8 mouse cellular contexts compared by ENCODE assay signal in the genomic region with DNA sequence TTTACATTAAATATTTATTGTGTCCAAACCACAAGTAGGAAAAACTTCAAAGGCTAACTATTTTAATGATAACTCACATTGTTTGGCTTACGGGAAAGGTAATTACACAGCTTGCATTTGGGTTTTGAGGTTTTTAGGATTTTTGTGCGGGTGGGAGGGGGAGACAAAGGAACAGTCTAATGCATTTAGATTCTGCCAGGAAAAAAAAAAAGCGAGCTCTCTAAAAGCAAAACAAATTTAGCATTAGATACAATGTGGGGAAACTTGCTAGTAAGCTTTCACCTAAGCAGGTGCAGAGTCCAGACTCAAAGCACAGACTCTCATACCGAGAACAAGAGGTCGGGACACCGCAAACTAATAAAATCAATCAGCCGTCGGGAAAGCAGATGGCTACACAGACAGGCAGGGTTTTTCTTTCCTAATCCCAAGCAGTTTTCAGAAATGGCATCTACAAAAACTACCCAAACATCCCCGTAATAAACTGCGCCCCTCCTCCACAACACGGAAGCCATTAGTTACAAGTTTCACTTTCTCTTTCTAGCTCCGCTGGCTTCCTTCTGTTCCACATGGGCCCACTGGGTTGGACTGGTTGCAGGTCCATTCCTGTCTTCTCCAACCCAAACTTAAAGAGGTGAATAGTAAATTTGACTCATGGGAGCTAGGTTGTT. TPM values are rescaled to one million over a fixed set of nuclear protein-coding genes. Genes with fewer than 3 reads are reported as not detected.
DNase-seq lines count a peak whose midpoint lies in the region; ATAC-seq and TF ChIP-seq lines count a peak whose summit lies in the region.

No protein-coding gene starts in this region.

- no peaks in the 10 kb centered on the region for H3K9me3 ChIP-seq in heart, embryonic 16.5 days (replicated peaks; ENCODE audit: control insufficient read depth, low read length)
- H3K9me3 ChIP-seq in liver, embryonic 12.5 days (replicated peaks): no peaks in the 10 kb centered on the region
- no peaks in the 10 kb centered on the region for H3K9me3 ChIP-seq in hindbrain, embryonic 13.5 days

- H3K36me3 ChIP-seq in heart, embryonic 16.5 days (ENCODE audit: control insufficient read depth, insufficient read depth): no peaks in the 10 kb centered on the region
- H3K36me3 ChIP-seq in liver, embryonic 12.5 days: peaks cover 16% of the 10 kb centered on the region
- H3K36me3 ChIP-seq in hindbrain, embryonic 13.5 days: no peaks in the 10 kb centered on the region

- CTCF ChIA-PET in Patski (lab: Charles Lee): interaction anchor here (1.0 to 1.4 kb wide), 2 partner anchors 10 to 14 kb away, joined by 3 to 4 read pairs; no protein-coding TSS in a partner anchor

- no peaks in the 10 kb centered on the region for H3K27me3 ChIP-seq in Patski
- no peaks in the 10 kb centered on the region for H3K27me3 ChIP-seq in heart, embryonic 16.5 days (ENCODE audit: control insufficient read depth, insufficient read depth, low read length)
- no peaks in the 10 kb centered on the region for H3K27me3 ChIP-seq in liver, embryonic 12.5 days (replicated peaks)
- H3K27me3 ChIP-seq in hindbrain, embryonic 13.5 days: no peaks in the 10 kb centered on the region

- peak overlapping the region; percentile 50 for H3K4me2 ChIP-seq in heart, embryonic 16.5 days (ENCODE audit: low read depth, low read length)
- peak overlapping the region; percentile 66 for H3K4me2 ChIP-seq in liver, embryonic 12.5 days
- H3K4me2 ChIP-seq in hindbrain, embryonic 13.5 days: no peak overlapping the region

- intact Hi-C loops in heart, postnatal 25 days (cut with DNase I): no loop called here

- peak overlapping the region; percentile 50 for H3K27ac ChIP-seq in heart, embryonic 16.5 days (ENCODE audit: low read length)
- H3K27ac ChIP-seq in liver, embryonic 12.5 days: peak overlapping the region; percentile 61
- no peak overlapping the region for H3K27ac ChIP-seq in hindbrain, embryonic 13.5 days

- in situ Hi-C loops in Patski (cut with MboI; ENCODE audit: low pct_unique_long_range_greater_than_20kb): no loop called here

- peak overlapping the region; percentile 11; the same call in 1 of the 2 replicates for H3K9ac ChIP-seq in heart, embryonic 16.5 days (ENCODE audit: low read length)
- peak overlapping the region; percentile 58 for H3K9ac ChIP-seq in liver, embryonic 12.5 days
- no peak overlapping the region for H3K9ac ChIP-seq in hindbrain, embryonic 13.5 days

- H3K4me1 ChIP-seq in heart, embryonic 16.5 days (ENCODE audit: control insufficient read depth, insufficient read depth, low read length): peaks cover 14% of the 10 kb centered on the region
- peaks cover 68% of the 10 kb centered on the region for H3K4me1 ChIP-seq in liver, embryonic 12.5 days
- peaks cover 10% of the 10 kb centered on the region; the same call in 1 of the 2 replicates for H3K4me1 ChIP-seq in hindbrain, embryonic 13.5 days (replicated peaks)

- POLR2A ChIA-PET in Patski (lab: Charles Lee): interaction anchor here (0.7 to 1.6 kb wide), 5 partner anchors 10 to 362 kb away, joined by 3 to 4 read pairs (median 3); no protein-coding TSS in a partner anchor

- H3K4me3 ChIP-seq in heart, embryonic 16.5 days (ENCODE audit: low read length): peak overlapping the region; percentile 36
- peak overlapping the region; percentile 49 for H3K4me3 ChIP-seq in liver, embryonic 12.5 days
- no peak overlapping the region for H3K4me3 ChIP-seq in hindbrain, embryonic 13.5 days

- DNase-seq in heart, adult 11 months: peak; percentile 95
- no peak for DNase-seq in heart, postnatal 25 days (ENCODE audit: low spot score)
- DNase-seq in Patski (ENCODE audit: low read depth, low spot score): no peak
- peak; percentile 37 for DNase-seq in spleen, adult 12 weeks (ENCODE audit: low spot score)
- DNase-seq in cerebellum, adult 18-20 months: no peak

- no peak for TF ChIP-seq CTCF in Patski (IDR thresholded peaks at IDR 0.05)

- WGBS in heart, embryonic 16.5 days: 67% methylated on average over 12 of the region's 12 CpGs
- 59% methylated on average over 12 of the region's 12 CpGs for WGBS in liver, embryonic 12.5 days (ENCODE audit: insufficient replicate concordance)
- WGBS in hindbrain, embryonic 13.5 days: 74% methylated on average over 12 of the region's 12 CpGs

- ATAC-seq in Patski: peak; percentile 21
- no peak; the same call in 1 of the 2 replicates for ATAC-seq in heart, embryonic 16.5 days (replicated peaks; ENCODE audit: extremely low read depth, insufficient read depth, low FRiP score)
- ATAC-seq in liver, embryonic 12.5 days: peak; percentile 30; the same call in 1 of the 2 replicates
- no peak for ATAC-seq in hindbrain, embryonic 13.5 days (ENCODE audit: low FRiP score)

RNA-seq across cellular contexts. Expression of a gene that starts 8.0 kb away (rescaled TPM):
- total RNA-seq in heart, postnatal 25 days (2021): 100 to 1,000 TPM in 1 of 2 experiments, 10 to 100 TPM in 1; 91.3 to 119 TPM
- 152 TPM for polyA plus RNA-seq in Patski (2021)
- polyA plus RNA-seq in heart, embryonic 16.5 days (2015; fragmentation: Nextera tagmentation; extraction: Ambion mirVana): 60.4 and 64.9 TPM in 2 replicates
- 37.3 and 40.1 TPM in 2 replicates for polyA plus RNA-seq in liver, embryonic 12.5 days (2016; fragmentation: Nextera tagmentation; extraction: Ambion mirVana)
- polyA plus RNA-seq in hindbrain, embryonic 13.5 days (2015; fragmentation: Nextera tagmentation; extraction: Ambion mirVana): 51.5 and 53.3 TPM in 2 replicates

RNA-seq across cellular contexts. Expression of a gene that starts 39.3 kb away (rescaled TPM):
- 100 to 1,000 TPM; 275 to 277 TPM for total RNA-seq in heart, postnatal 25 days (2021)
- 211 TPM for polyA plus RNA-seq in Patski (2021)
- 428 and 460 TPM in 2 replicates for polyA plus RNA-seq in heart, embryonic 16.5 days (2015; fragmentation: Nextera tagmentation; extraction: Ambion mirVana)
- 28.9 and 30.0 TPM in 2 replicates for polyA plus RNA-seq in liver, embryonic 12.5 days (2016; fragmentation: Nextera tagmentation; extraction: Ambion mirVana)
- 42.0 and 43.9 TPM in 2 replicates for polyA plus RNA-seq in hindbrain, embryonic 13.5 days (2015; fragmentation: Nextera tagmentation; extraction: Ambion mirVana)

Comparison
In these comparisons a context has a peak if more than half of its experiments do, and no peak if none do; other contexts are left out.
1. DNase-seq: peak in heart, adult 11 months (single experiment) and spleen, adult 12 weeks (single experiment); none in heart, postnatal 25 days (single experiment), Patski (single experiment) and cerebellum, adult 18-20 months (0 of 2).
2. ATAC-seq: peak in Patski (single experiment) and liver, embryonic 12.5 days (single experiment); none in heart, embryonic 16.5 days (single experiment) and hindbrain, embryonic 13.5 days (single experiment).